ENCODE assay signal across 9 mouse cellular contexts in genomic region chr15:99024668-99025314, GRCm38 (mm10). TPM values are rescaled to one million over a fixed set of nuclear protein-coding genes. Genes with fewer than 3 reads are reported as not detected.
DNase-seq lines count a peak whose midpoint lies in the region; ATAC-seq lines count a peak whose summit lies in the region.
"Had no signal": no experiment of that assay in that cellular context is flagged by ENCODE, and none has a peak within 500 bp of the region (broad histone marks: within the 10 kb centered on the region; RNA-seq: fewer than 3 reads in every experiment).

No protein-coding gene starts in this region.

- no peaks in the 10 kb centered on the region for H3K36me3 ChIP-seq in hindbrain, embryonic 11.5 days (ENCODE audit: control insufficient read depth, insufficient read depth, low read length)
- H3K36me3 ChIP-seq in hindbrain, embryonic 16.5 days (ENCODE audit: control insufficient read depth, insufficient read depth, low read length), result no peaks in the 10 kb centered on the region
- H3K36me3 ChIP-seq: neural tube, embryonic 12.5 days had no signal

- peak; percentile 93 for DNase-seq in hindbrain, embryonic 11.5 days (ENCODE audit: low spot score)
- peak; percentile 91 for DNase-seq in R1 (ENCODE audit: low read depth, low spot score)
- peak; percentile 88 to 93 for DNase-seq in cerebellum, postnatal 14 days
- peak; percentile 27 for DNase-seq in heart, postnatal 25 days (ENCODE audit: low spot score)
- peak; percentile 66 to 74 for DNase-seq in left cerebral cortex, postnatal 25 days (ENCODE audit: low spot score in 2 of 2)
- peak; percentile 70 to 81 for DNase-seq in natural killer cell, adult 2 months (ENCODE audit: low spot score in 2 of 2)
- DNase-seq in thymus, postnatal 10 days (ENCODE audit: low spot score in 2 of 2), result peak; percentile 47 to 82

- no peak overlapping the region for H3K4me2 ChIP-seq in hindbrain, embryonic 11.5 days (replicated peaks; ENCODE audit: low read depth, low read length)
- H3K4me2 ChIP-seq in hindbrain, embryonic 16.5 days (ENCODE audit: low read length), result no peak overlapping the region
- H3K4me2 ChIP-seq: neural tube, embryonic 12.5 days had no signal

- H3K9ac ChIP-seq in hindbrain, embryonic 11.5 days (ENCODE audit: low read depth, low read length), result no peak overlapping the region
- no peak overlapping the region for H3K9ac ChIP-seq in hindbrain, embryonic 16.5 days (ENCODE audit: low read depth, low read length)
- H3K9ac ChIP-seq: neural tube, embryonic 12.5 days had no signal

- intact Hi-C loops in heart, postnatal 25 days (cut with DNase I), result no loop called here
- intact Hi-C loops in left cerebral cortex, postnatal 25 days (cut with DNase I), result no loop called here

- H3K4me1 ChIP-seq in hindbrain, embryonic 11.5 days (replicated peaks; ENCODE audit: control insufficient read depth, insufficient read depth, low read length), result 0 out of 2 replicates have a peak, but pooled peaks cover 2% of the 10 kb centered on the region
- peaks cover 8% of the 10 kb centered on the region for H3K4me1 ChIP-seq in hindbrain, embryonic 16.5 days (ENCODE audit: control insufficient read depth, insufficient read depth, low read depth, low read length)

- 24% methylated on average over 7 of the region's 8 CpGs for WGBS in hindbrain, embryonic 11.5 days
- 23% methylated on average over 7 of the region's 8 CpGs for WGBS in hindbrain, embryonic 16.5 days

- no peaks in the 10 kb centered on the region for H3K9me3 ChIP-seq in hindbrain, embryonic 11.5 days (ENCODE audit: control insufficient read depth, low read length)
- H3K9me3 ChIP-seq in hindbrain, embryonic 16.5 days (ENCODE audit: control insufficient read depth, low read length), result no peaks in the 10 kb centered on the region
- H3K9me3 ChIP-seq: neural tube, embryonic 12.5 days had no signal

- no peak overlapping the region for H3K4me3 ChIP-seq in hindbrain, embryonic 11.5 days (ENCODE audit: low read depth, low read length)
- no peak overlapping the region for H3K4me3 ChIP-seq in hindbrain, embryonic 16.5 days (ENCODE audit: low read length)
- H3K4me3 ChIP-seq: neural tube, embryonic 12.5 days had no signal

- no peaks in the 10 kb centered on the region for H3K27me3 ChIP-seq in hindbrain, embryonic 11.5 days (ENCODE audit: control insufficient read depth, insufficient read depth, low read length)
- no peaks in the 10 kb centered on the region; the same call in 1 of the 2 replicates for H3K27me3 ChIP-seq in hindbrain, embryonic 16.5 days (replicated peaks; ENCODE audit: control insufficient read depth, insufficient read depth, low read length)

- H3K27ac ChIP-seq in hindbrain, embryonic 11.5 days (ENCODE audit: low read depth, low read length), result no peak overlapping the region
- no peak overlapping the region for H3K27ac ChIP-seq in hindbrain, embryonic 16.5 days (ENCODE audit: low read depth, low read length)
- H3K27ac ChIP-seq: neural tube, embryonic 12.5 days had no signal

- ATAC-seq in hindbrain, embryonic 11.5 days (ENCODE audit: low FRiP score), result no peak
- ATAC-seq in hindbrain, embryonic 16.5 days, result no peak

RNA-seq across cellular contexts. Expression of gene Tuba1c, which starts 4.9 kb away (rescaled TPM):
- 93.2 and 95.2 TPM in 2 replicates for polyA plus RNA-seq in hindbrain, embryonic 11.5 days (2014; fragmentation: Nextera tagmentation; extraction: Ambion mirVana)
- polyA plus RNA-seq in hindbrain, embryonic 16.5 days (2015; fragmentation: Nextera tagmentation; extraction: Ambion mirVana), result 20.8 and 23.3 TPM in 2 replicates
- total RNA-seq in heart, postnatal 25 days (2021), result 10 to 100 TPM; 33.5 to 33.7 TPM
- 10 to 100 TPM; 71.0 to 80.5 TPM for total RNA-seq in left cerebral cortex, postnatal 25 days (2021)

RNA-seq across cellular contexts. Expression of gene Prph, which starts 30.2 kb away (rescaled TPM):
- 17.2 and 20.9 TPM in 2 replicates for polyA plus RNA-seq in hindbrain, embryonic 11.5 days (2014; fragmentation: Nextera tagmentation; extraction: Ambion mirVana)
- 52.8 and 81.8 TPM in 2 replicates for polyA plus RNA-seq in hindbrain, embryonic 16.5 days (2015; fragmentation: Nextera tagmentation; extraction: Ambion mirVana)
- under 1 TPM; 0.14 to 0.42 TPM for total RNA-seq in heart, postnatal 25 days (2021)
- 1 to 10 TPM; 1.4 to 1.6 TPM for total RNA-seq in left cerebral cortex, postnatal 25 days (2021)

RNA-seq across cellular contexts. Expression of gene Troap, which starts 49.6 kb away (rescaled TPM):
- 19.1 and 22.9 TPM in 2 replicates for polyA plus RNA-seq in hindbrain, embryonic 11.5 days (2014; fragmentation: Nextera tagmentation; extraction: Ambion mirVana)
- polyA plus RNA-seq in hindbrain, embryonic 16.5 days (2015; fragmentation: Nextera tagmentation; extraction: Ambion mirVana), result 5.6 and 8.7 TPM in 2 replicates
- total RNA-seq in heart, postnatal 25 days (2021), result under 1 TPM; 0.13 to 0.67 TPM
- under 1 TPM; 0.69 TPM for total RNA-seq in left cerebral cortex, postnatal 25 days (2021)

Comparison
In these comparisons a context has a peak if more than half of its experiments do, and no peak if none do; other contexts are left out.
1. DNase-seq: peak in every context shown above with its lines; median percentile 93 in hindbrain, embryonic 11.5 days; 91 in R1; 90 in cerebellum, postnatal 14 days; 76 in natural killer cell, adult 2 months; 70 in left cerebral cortex, postnatal 25 days; 64 in thymus, postnatal 10 days; 27 in heart, postnatal 25 days.